ENCODE assay signal across 11 mouse cellular contexts in the genomic region with DNA sequence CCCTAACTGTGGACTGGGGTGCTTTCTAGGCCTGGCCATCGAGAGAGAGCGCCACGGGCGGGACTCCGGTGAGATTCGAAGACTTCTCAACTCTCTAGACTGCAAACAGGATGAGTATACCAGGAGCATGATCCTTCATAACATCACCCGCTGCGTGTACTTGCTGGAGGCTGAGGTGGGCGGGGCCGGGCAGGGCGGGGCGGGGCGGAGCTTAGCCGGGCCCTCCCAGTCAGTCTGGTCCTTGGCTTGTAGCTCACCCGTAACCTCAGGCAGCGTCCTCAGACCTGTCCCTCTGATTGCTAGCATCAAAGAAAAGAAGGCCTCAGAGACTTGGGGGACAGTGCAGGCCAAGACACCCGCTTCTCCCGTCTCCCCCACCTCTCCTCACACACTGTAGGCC. TPM values are rescaled to one million over a fixed set of nuclear protein-coding genes. Genes with fewer than 3 reads are reported as not detected.
DNase-seq lines count a peak whose midpoint lies in the region; ATAC-seq and TF ChIP-seq lines count a peak whose summit lies in the region.
"Had no signal": no experiment of that assay in that cellular context is flagged by ENCODE, and none has a peak within 500 bp of the region (broad histone marks: within the 10 kb centered on the region; RNA-seq: fewer than 3 reads in every experiment).

No protein-coding gene starts in this region.

- no peak overlapping the region for H3K27ac ChIP-seq in midbrain, embryonic 11.5 days (ENCODE audit: low read depth, low read length)
- no peak overlapping the region for H3K27ac ChIP-seq in midbrain, embryonic 16.5 days (ENCODE audit: low read length)
- H3K27ac ChIP-seq in embryonic facial prominence, embryonic 10.5 days (replicated peaks) = no peak overlapping the region
- H3K27ac ChIP-seq in thymus, adult 2 months (ENCODE audit: control insufficient read depth, insufficient read depth, low read length) = no peak overlapping the region

- intact Hi-C loops in gastrocnemius, postnatal 14 days (cut with DNase I; ENCODE audit: low total_unique reads) = no loop called here

- no peaks in the 10 kb centered on the region for H3K36me3 ChIP-seq in midbrain, embryonic 11.5 days (ENCODE audit: control insufficient read depth, insufficient read depth, low read length)
- no peaks in the 10 kb centered on the region for H3K36me3 ChIP-seq in midbrain, embryonic 16.5 days (ENCODE audit: control insufficient read depth, insufficient read depth, low read length)
- H3K36me3 ChIP-seq in embryonic facial prominence, embryonic 10.5 days (replicated peaks) = no peaks in the 10 kb centered on the region
- no peaks in the 10 kb centered on the region for H3K36me3 ChIP-seq in thymus, adult 2 months (ENCODE audit: control insufficient read depth, insufficient read depth, low read length)

- H3K4me1 ChIP-seq in midbrain, embryonic 11.5 days (ENCODE audit: control insufficient read depth, insufficient read depth, low read length) = no peaks in the 10 kb centered on the region
- H3K4me1 ChIP-seq in midbrain, embryonic 16.5 days (ENCODE audit: control insufficient read depth, insufficient read depth, low read length) = peaks cover 5% of the 10 kb centered on the region; the same call in 1 of the 2 replicates
- peaks cover 28% of the 10 kb centered on the region for H3K4me1 ChIP-seq in embryonic facial prominence, embryonic 10.5 days
- H3K4me1 ChIP-seq in thymus, adult 2 months (replicated peaks; ENCODE audit: control insufficient read depth, insufficient read depth, low read length) = peaks cover 9% of the 10 kb centered on the region

- TF ChIP-seq POLR2A in thymus, adult 2 months (IDR thresholded peaks at IDR 0.05; ENCODE audit: control insufficient read depth, extremely low read depth, insufficient read depth, low read length, poor library complexity) = no peak

- peak overlapping the region; percentile 10 for H3K4me2 ChIP-seq in midbrain, embryonic 11.5 days
- H3K4me2 ChIP-seq in midbrain, embryonic 16.5 days (ENCODE audit: low read length) = no peak overlapping the region

- no peak overlapping the region for H3K4me3 ChIP-seq in midbrain, embryonic 11.5 days (ENCODE audit: low read depth, low read length)
- H3K4me3 ChIP-seq in midbrain, embryonic 16.5 days (ENCODE audit: low read depth, low read length) = no peak overlapping the region
- H3K4me3 ChIP-seq in embryonic facial prominence, embryonic 10.5 days = peak overlapping the region; percentile 44
- H3K4me3 ChIP-seq in thymus, adult 2 months (ENCODE audit: control insufficient read depth, insufficient read depth, low read length) = no peak overlapping the region

- H3K27me3 ChIP-seq in midbrain, embryonic 11.5 days (ENCODE audit: control insufficient read depth, insufficient read depth, low read length) = no peaks in the 10 kb centered on the region
- no peaks in the 10 kb centered on the region for H3K27me3 ChIP-seq in midbrain, embryonic 16.5 days (ENCODE audit: control insufficient read depth, insufficient read depth, low read depth, low read length)
- H3K27me3 ChIP-seq in embryonic facial prominence, embryonic 10.5 days (replicated peaks; ENCODE audit: low read depth, poor library complexity, severe bottlenecking) = peaks cover 37% of the 10 kb centered on the region
- no peaks in the 10 kb centered on the region for H3K27me3 ChIP-seq in thymus, adult 2 months (ENCODE audit: control insufficient read depth, insufficient read depth, low read length)

- ATAC-seq in midbrain, embryonic 11.5 days (ENCODE audit: low FRiP score) = no peak; the same call in 1 of the 2 replicates
- no peak for ATAC-seq in midbrain, embryonic 16.5 days
- ATAC-seq: activated CD4-positive, CD25-positive, alpha-beta regulatory T cell, adult 4 months had no signal

- H3K9me3 ChIP-seq in midbrain, embryonic 11.5 days (ENCODE audit: control insufficient read depth, low read length) = no peaks in the 10 kb centered on the region
- H3K9me3 ChIP-seq in midbrain, embryonic 16.5 days (replicated peaks; ENCODE audit: control insufficient read depth, low read length, poor library complexity, severe bottlenecking) = no peaks in the 10 kb centered on the region
- H3K9me3 ChIP-seq in embryonic facial prominence, embryonic 10.5 days = no peaks in the 10 kb centered on the region

- no peak for TF ChIP-seq CTCF in thymus, adult 2 months (IDR thresholded peaks at IDR 0.05; ENCODE audit: borderline replicate concordance, control insufficient read depth, extremely low read depth, insufficient read depth, low read length, poor library complexity)

- peak; percentile 89 for DNase-seq in midbrain, embryonic 11.5 days (ENCODE audit: low spot score, missing footprints)
- DNase-seq in embryonic facial prominence, embryonic 10.5 days (ENCODE audit: low spot score) = peak; percentile 74
- peak; percentile 33 to 49 for DNase-seq in kidney, postnatal 4 days
- peak; percentile 58 for DNase-seq in retina, embryonic 14.5 days (ENCODE audit: low spot score)
- DNase-seq in thymus, adult 2 months = no peak
- no peak for DNase-seq in gastrocnemius, postnatal 14 days
- DNase-seq in layer of hippocampus, adult 18-20 months (ENCODE audit: low spot score in 2 of 2) = no peak

- H3K9ac ChIP-seq in midbrain, embryonic 11.5 days (ENCODE audit: low read length) = no peak overlapping the region
- H3K9ac ChIP-seq in midbrain, embryonic 16.5 days (ENCODE audit: low read depth, low read length) = no peak overlapping the region

- 14% methylated on average over 18 of the region's 18 CpGs for WGBS in midbrain, embryonic 11.5 days
- 20% methylated on average over 18 of the region's 18 CpGs for WGBS in midbrain, embryonic 16.5 days
- 11% methylated on average over 18 of the region's 18 CpGs for WGBS in embryonic facial prominence, embryonic 10.5 days
- 54% methylated on average over 18 of the region's 18 CpGs for WGBS in thymus, adult 2 months

RNA-seq across cellular contexts. Expression of gene Armc12, which starts 1.3 kb away (rescaled TPM):
- not detected in 2 replicates for polyA plus RNA-seq in midbrain, embryonic 11.5 days (2014; fragmentation: Nextera tagmentation; extraction: Ambion mirVana)
- polyA plus RNA-seq in midbrain, embryonic 16.5 days (2015; fragmentation: Nextera tagmentation; extraction: Ambion mirVana) = not detected in 2 replicates
- polyA plus RNA-seq in embryonic facial prominence, embryonic 10.5 days (2016; fragmentation: Nextera tagmentation; extraction: Ambion mirVana) = not detected in 2 replicates
- 0.33 and 0.58 TPM in 2 replicates for polyA plus RNA-seq in thymus, adult 2 months (2012; rRNA removed)
- not detected for total RNA-seq in gastrocnemius, postnatal 14 days (2021)
- total RNA-seq in layer of hippocampus, adult 18-20 months (2021) = not detected
- total RNA-seq: liver, adult 2 months had no signal
- polyA plus RNA-seq: activated CD4-positive, CD25-positive, alpha-beta regulatory T cell, adult 4 months; heart, embryonic 16.5 days; liver, adult 2 months had no signal

RNA-seq across cellular contexts. Expression of gene Fkbp5, which starts 14.6 kb away (rescaled TPM):
- polyA plus RNA-seq in midbrain, embryonic 11.5 days (2014; fragmentation: Nextera tagmentation; extraction: Ambion mirVana) = 9.8 and 10.9 TPM in 2 replicates
- polyA plus RNA-seq in midbrain, embryonic 16.5 days (2015; fragmentation: Nextera tagmentation; extraction: Ambion mirVana) = 36.3 and 40.5 TPM in 2 replicates
- 32.0 and 32.8 TPM in 2 replicates for polyA plus RNA-seq in embryonic facial prominence, embryonic 10.5 days (2016; fragmentation: Nextera tagmentation; extraction: Ambion mirVana)
- 157 and 179 TPM in 2 replicates for polyA plus RNA-seq in thymus, adult 2 months (2012; rRNA removed)
- 100 to 1,000 TPM in 1 of 2 experiments, 1 to 10 TPM in 1; 9.2 to 104 TPM for total RNA-seq in gastrocnemius, postnatal 14 days (2021)
- 10 to 100 TPM; 81.9 to 84.3 TPM for total RNA-seq in layer of hippocampus, adult 18-20 months (2021)

RNA-seq across cellular contexts. Expression of gene Clpsl2, which starts 17.3 kb away (rescaled TPM):
- not detected in 2 replicates for polyA plus RNA-seq in midbrain, embryonic 11.5 days (2014; fragmentation: Nextera tagmentation; extraction: Ambion mirVana)
- polyA plus RNA-seq in midbrain, embryonic 16.5 days (2015; fragmentation: Nextera tagmentation; extraction: Ambion mirVana) = not detected in 2 replicates
- polyA plus RNA-seq in embryonic facial prominence, embryonic 10.5 days (2016; fragmentation: Nextera tagmentation; extraction: Ambion mirVana) = not detected in 2 replicates
- not detected in 2 replicates for polyA plus RNA-seq in thymus, adult 2 months (2012; rRNA removed)
- total RNA-seq in gastrocnemius, postnatal 14 days (2021) = not detected
- not detected for total RNA-seq in layer of hippocampus, adult 18-20 months (2021)
- total RNA-seq: liver, adult 2 months had no signal
- polyA plus RNA-seq: activated CD4-positive, CD25-positive, alpha-beta regulatory T cell, adult 4 months; heart, embryonic 16.5 days; liver, adult 2 months had no signal

RNA-seq across cellular contexts. Expression of gene Clps, which starts 28.6 kb away (rescaled TPM):
- polyA plus RNA-seq in midbrain, embryonic 11.5 days (2014; fragmentation: Nextera tagmentation; extraction: Ambion mirVana) = not detected in 2 replicates
- polyA plus RNA-seq in midbrain, embryonic 16.5 days (2015; fragmentation: Nextera tagmentation; extraction: Ambion mirVana) = not detected in 2 replicates
- polyA plus RNA-seq in embryonic facial prominence, embryonic 10.5 days (2016; fragmentation: Nextera tagmentation; extraction: Ambion mirVana) = not detected in 2 replicates
- polyA plus RNA-seq in thymus, adult 2 months (2012; rRNA removed) = 1.3 and 5.4 TPM in 2 replicates
- total RNA-seq in gastrocnemius, postnatal 14 days (2021) = not detected
- not detected for total RNA-seq in layer of hippocampus, adult 18-20 months (2021)
- polyA plus RNA-seq: activated CD4-positive, CD25-positive, alpha-beta regulatory T cell, adult 4 months had no signal

RNA-seq across cellular contexts. Expression of gene Lhfpl5, which starts 43.5 kb away (rescaled TPM):
- 1.4 and 2.0 TPM in 2 replicates for polyA plus RNA-seq in midbrain, embryonic 11.5 days (2014; fragmentation: Nextera tagmentation; extraction: Ambion mirVana)
- polyA plus RNA-seq in midbrain, embryonic 16.5 days (2015; fragmentation: Nextera tagmentation; extraction: Ambion mirVana) = 13.1 and 16.6 TPM in 2 replicates
- 1.1 TPM in 2 replicates for polyA plus RNA-seq in embryonic facial prominence, embryonic 10.5 days (2016; fragmentation: Nextera tagmentation; extraction: Ambion mirVana)
- polyA plus RNA-seq in thymus, adult 2 months (2012; rRNA removed) = 0.24 and 0.27 TPM in 2 replicates
- total RNA-seq in gastrocnemius, postnatal 14 days (2021) = not detected
- 1 to 10 TPM; 3.8 to 3.9 TPM for total RNA-seq in layer of hippocampus, adult 18-20 months (2021)
- total RNA-seq: liver, adult 2 months had no signal
- polyA plus RNA-seq: liver, adult 2 months had no signal

Comparison
In these comparisons a context has a peak if more than half of its experiments do, and no peak if none do; other contexts are left out.
1. DNase-seq: peak in midbrain, embryonic 11.5 days (single experiment), embryonic facial prominence, embryonic 10.5 days (single experiment), kidney, postnatal 4 days (2 of 2) and retina, embryonic 14.5 days (single experiment); none in thymus, adult 2 months (single experiment), gastrocnemius, postnatal 14 days (single experiment) and layer of hippocampus, adult 18-20 months (0 of 2).